Mouse (Mus musculus): ENCODE data around the gene Pced1a. TPM values are rescaled to one million over a fixed set of nuclear protein-coding genes. Genes with fewer than 3 reads are reported as not detected.

Gene Pced1a
- 20.1 TPM for polyA plus RNA-seq (2017; shearing (Covaris generic))

GRCm38 (mm10) chr2:130424126-130424853 is at the start of gene Pced1a, which contains the start of gene Vps16:
Gene Pced1a (minus strand): TSS chr2:130424701.
Gene Vps16 (plus strand): TSS chr2:130424339.

GRCm38 (mm10) chr2:130449794-130450433 is 25.4 kb upstream of the Pced1a start, which contains the start of gene Ptpra:
Gene Ptpra (plus strand): TSS chr2:130450278.

GRCm38 (mm10) chr2:130406178-130406577 is 18.3 kb downstream of the Pced1a start, which contains the start of gene Tmem239:
Gene Tmem239 (plus strand): TSS chr2:130406478.

GRCm38 (mm10) chr2:130404939-130405338 is 19.6 kb downstream of the Pced1a start, which contains the start of the genes Gm28372 and 1700020A23Rik:
Gene Gm28372 (plus strand): TSS chr2:130405239.
Gene 1700020A23Rik (plus strand): TSS chr2:130405259.

GRCm38 (mm10) chr2:130397186-130397985 is 27.1 kb downstream of the Pced1a start, which contains the start of gene Cpxm1:
Gene Cpxm1 (minus strand): TSS chr2:130397574.

Other genes with a start within 250 kb of the Pced1a start
- gene Snrpb, start 245.3 kb downstream of the Pced1a start, polyA plus RNA-seq (2017; shearing (Covaris generic)): 475 TPM
- not detected for gene Tmc2, start 229.5 kb downstream of the Pced1a start, polyA plus RNA-seq (2017; shearing (Covaris generic))
- 348 TPM for gene Nop56, start 150.3 kb downstream of the Pced1a start, polyA plus RNA-seq (2017; shearing (Covaris generic))
- gene Idh3b, start 140.2 kb downstream of the Pced1a start, polyA plus RNA-seq (2017; shearing (Covaris generic)): 188 TPM
- not detected for gene Ebf4, start 129.5 kb downstream of the Pced1a start, polyA plus RNA-seq (2017; shearing (Covaris generic))
- gene Cpxm1, start 27.1 kb downstream of the Pced1a start, polyA plus RNA-seq (2017; shearing (Covaris generic)): 0.29 TPM
- gene Gm28372, start 19.5 kb downstream of the Pced1a start, polyA plus RNA-seq (2017; shearing (Covaris generic)): not detected
- gene 1700020A23Rik, start 19.4 kb downstream of the Pced1a start, polyA plus RNA-seq (2017; shearing (Covaris generic)): not detected
- gene Tmem239, start 18.2 kb downstream of the Pced1a start, polyA plus RNA-seq (2017; shearing (Covaris generic)): not detected
- gene Vps16, start 362 bp downstream of the Pced1a start, polyA plus RNA-seq (2017; shearing (Covaris generic)): 314 TPM
- gene Ptpra, start 25.6 kb upstream of the Pced1a start, polyA plus RNA-seq (2017; shearing (Covaris generic)): 42.0 TPM
- gene Mrps26, start 139.0 kb upstream of the Pced1a start, polyA plus RNA-seq (2017; shearing (Covaris generic)): 39.1 TPM
- not detected for gene Oxt, start 151.5 kb upstream of the Pced1a start, polyA plus RNA-seq (2017; shearing (Covaris generic))
- gene Avp, start 157.9 kb upstream of the Pced1a start, polyA plus RNA-seq (2017; shearing (Covaris generic)): not detected
- gene Fastkd5, start 205.3 kb upstream of the Pced1a start, polyA plus RNA-seq (2017; shearing (Covaris generic)): 19.9 TPM
- gene Ubox5, start 205.3 kb upstream of the Pced1a start, polyA plus RNA-seq (2017; shearing (Covaris generic)): 16.3 TPM
- 0.38 TPM for gene Lzts3, start 218.1 kb upstream of the Pced1a start, polyA plus RNA-seq (2017; shearing (Covaris generic))
- 185 TPM for gene Ddrgk1, start 240.0 kb upstream of the Pced1a start, polyA plus RNA-seq (2017; shearing (Covaris generic))
- gene Itpa, start 242.9 kb upstream of the Pced1a start, polyA plus RNA-seq (2017; shearing (Covaris generic)): 56.4 TPM

Measured in CD4-positive, CD25-positive, alpha-beta regulatory T cell, adult 9 weeks (primary cell).